Mouse (Mus musculus) cortical plate, adult 2 months (tissue): Measurements from ENCODE around the gene Rabl3.

ENCODE experiments used
- CTCF ChIP-seq: fragments of 200-500 bp; IDR thresholded peaks from 2 replicates; pipeline ENCODE4 v1.5.1; 2011; ENCODE audit warnings: mild to moderate bottlenecking, control low read depth, low read length; ENCODE audit not compliant: insufficient read depth; ENCODE audit errors: extremely low read depth
- POLR2A ChIP-seq: fragments of 200-500 bp; IDR thresholded peaks from 2 replicates; pipeline ENCODE4 v1.6.1; 2011; ENCODE audit warnings: mild to moderate bottlenecking, low read length, control low read depth; ENCODE audit not compliant: insufficient read depth; ENCODE audit errors: extremely low read depth

DNA sequence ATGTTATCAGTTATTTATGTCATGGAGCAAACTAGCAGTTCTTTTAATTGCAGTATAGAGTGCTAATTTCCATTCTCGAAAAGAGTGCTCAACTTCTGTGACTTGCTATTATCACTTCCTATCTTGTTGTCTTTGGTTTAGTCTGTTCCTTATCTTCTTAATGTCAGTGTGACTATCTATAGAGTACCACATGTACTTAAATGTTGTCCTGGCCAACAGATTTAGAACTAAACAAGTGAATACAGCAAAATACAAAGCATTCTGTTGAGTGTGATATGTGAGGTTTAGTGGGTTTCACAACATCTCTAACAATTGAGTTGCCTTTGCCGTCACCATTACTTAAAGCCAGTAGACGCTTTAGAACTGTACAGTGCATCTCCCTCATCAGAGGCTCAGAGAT is 13.1 kb downstream of the Rabl3 start:
- TF ChIP-seq CTCF (no peak), POLR2A (no peak)
